Mouse (Mus musculus) myocyte (in vitro differentiated cells): ENCODE results near the gene R3hdm4. TPM values are rescaled to one million over a fixed set of nuclear protein-coding genes. Genes with fewer than 3 reads are reported as not detected.

ENCODE experiments used
- H3K27me3 ChIP-seq: one replicate; pipeline ENCODE4 v1.6.1; 2011; ENCODE audit not compliant: control insufficient read depth, insufficient read depth, insufficient read length
- H3K36me3 ChIP-seq: one replicate; pipeline ENCODE4 v1.6.1; 2011; ENCODE audit not compliant: control insufficient read depth, insufficient read depth
- H3K4me2 ChIP-seq: one replicate; pipeline ENCODE4 v1.6.1; 2011; ENCODE audit warnings: low read depth, control low read depth
- H3K4me3 ChIP-seq: one replicate; pipeline ENCODE4 v1.5.1; 2011; ENCODE audit warnings: mild to moderate bottlenecking, control low read depth, moderate library complexity
- H3K79me2 ChIP-seq: one replicate; pipeline ENCODE4 v1.6.1; 2011; ENCODE audit not compliant: control insufficient read depth, insufficient read depth
- H3ac ChIP-seq: one replicate; pipeline ENCODE4 v1.6.1; 2011; ENCODE audit not compliant: control insufficient read depth, insufficient read length
- CEBPB ChIP-seq: IDR thresholded peaks from 2 replicates; pipeline ENCODE4 v1.6.1; 2011; ENCODE audit warnings: mild to moderate bottlenecking, moderate library complexity; ENCODE audit not compliant: poor library complexity, insufficient read depth, severe bottlenecking
- E2F4 ChIP-seq: IDR thresholded peaks from one replicate; pipeline ENCODE4 v1.6.1; 2011; ENCODE audit warnings: mild to moderate bottlenecking, control low read depth, moderate library complexity; ENCODE audit not compliant: insufficient read depth
- MAX ChIP-seq: IDR thresholded peaks from one replicate; pipeline ENCODE4 v1.6.1; 2011; ENCODE audit warnings: low read depth, mild to moderate bottlenecking, control low read depth
- MYOD1 ChIP-seq, 3 experiments: IDR thresholded peaks; one replicate each; pipeline ENCODE4 v1.6.1; 2011; ENCODE audit warnings: control low read depth in 2 of 3, low read depth in 2 of 3, mild to moderate bottlenecking in 2 of 3, moderate library complexity in 1 of 3; ENCODE audit not compliant: insufficient read length in 2 of 3, control insufficient read depth in 1 of 3
- MYOG ChIP-seq, 3 experiments: IDR thresholded peaks; one replicate each; pipeline ENCODE4 v1.6.1; 2011; ENCODE audit warnings: control low read depth in 2 of 3, low read depth in 2 of 3, mild to moderate bottlenecking in 2 of 3; ENCODE audit not compliant: insufficient read length in 2 of 3, control insufficient read depth in 1 of 3, insufficient read depth in 1 of 3
- POLR2A ChIP-seq: IDR thresholded peaks from one replicate; pipeline ENCODE4 v1.6.1; 2011; ENCODE audit warnings: low read depth, mild to moderate bottlenecking, control low read depth, moderate library complexity; ENCODE audit not compliant: insufficient read length
- POLR2AphosphoS2 ChIP-seq: IDR thresholded peaks from one replicate; pipeline ENCODE4 v1.6.1; 2011; ENCODE audit warnings: low read depth, control low read depth; ENCODE audit not compliant: insufficient read length
- REST ChIP-seq: IDR thresholded peaks from one replicate; pipeline ENCODE4 v1.6.1; 2011; ENCODE audit warnings: mild to moderate bottlenecking, control low read depth, moderate library complexity; ENCODE audit not compliant: insufficient read depth, insufficient read length
- SRF ChIP-seq: IDR thresholded peaks from one replicate; pipeline ENCODE4 v1.6.1; 2011; ENCODE audit warnings: low read depth; ENCODE audit not compliant: control insufficient read depth, insufficient read length
- TCF12 ChIP-seq: IDR thresholded peaks from one replicate; pipeline ENCODE4 v1.6.1; 2011; ENCODE audit warnings: mild to moderate bottlenecking, control low read depth; ENCODE audit not compliant: poor library complexity, insufficient read depth, severe bottlenecking
- TCF3 ChIP-seq: IDR thresholded peaks from one replicate; pipeline ENCODE4 v1.6.1; 2011; ENCODE audit warnings: low read depth, control low read depth; ENCODE audit not compliant: insufficient read length
- USF1 ChIP-seq: IDR thresholded peaks from one replicate; pipeline ENCODE4 v1.6.1; 2011; ENCODE audit warnings: low read depth, mild to moderate bottlenecking, control low read depth, moderate library complexity
- polyA plus RNA-seq: library from polyadenylated mRNA; unstranded; fragments of >200 nt; fragmentation: generic; extraction: Trizol; gene quantifications from one replicate; pipeline ENCODE4 v1.2.1, GENCODE M21; 2012; ENCODE audit warnings: missing spikeins

Gene R3hdm4
- polyA plus RNA-seq, 1 experiment = 69.0 TPM

- H3K36me3 ChIP-seq = no peaks in the 10 kb centered on the region
- TF ChIP-seq POLR2A (no peak), TCF3 (no peak), REST (no peak), E2F4 (no peak), CEBPB (no peak), MYOD1 (IDR thresholded peaks at IDR 0.05; ENCODE audit: control insufficient read depth in 1 of 3, insufficient read length in 2 of 3, low read depth in 2 of 3) (no peak), POLR2AphosphoS2 (no peak), MYOG (IDR thresholded peaks at IDR 0.05; ENCODE audit: control insufficient read depth in 1 of 3, insufficient read depth in 1 of 3, insufficient read length in 2 of 3, low read depth in 2 of 3) (no peak), USF1 (no peak), MAX (no peak), TCF12 (no peak), SRF (no peak)
- H3ac ChIP-seq = no peak overlapping the region
- H3K27me3 ChIP-seq = peaks cover 8% of the 10 kb centered on the region
- H3K4me2 ChIP-seq = peak overlapping the region; percentile 40
- no peaks in the 10 kb centered on the region for H3K79me2 ChIP-seq
- H3K4me3 ChIP-seq = no peak overlapping the region
Observed at GRCm38 (mm10) chr10:79883297-79884084, 37.5 kb downstream of the R3hdm4 start.

GRCm38 (mm10) chr10:79881981-79882380 is 39.0 kb downstream of the R3hdm4 start:
- Histone ChIP-seq H3K79me2 (no peaks in the 10 kb centered on the region), H3K4me3 (no peak overlapping the region), H3K27me3 (no peaks in the 10 kb centered on the region), H3ac (no peak overlapping the region), H3K4me2 (peak overlapping the region; percentile 18), H3K36me3 (no peaks in the 10 kb centered on the region)
- TF ChIP-seq MAX (no peak), MYOD1 (IDR thresholded peaks at IDR 0.05; ENCODE audit: control insufficient read depth in 1 of 3, insufficient read length in 2 of 3, low read depth in 2 of 3) (no peak), REST (no peak), TCF12 (no peak), POLR2A (no peak), TCF3 (no peak), CEBPB (no peak), MYOG (IDR thresholded peaks at IDR 0.05; ENCODE audit: control insufficient read depth in 1 of 3, insufficient read depth in 1 of 3, insufficient read length in 2 of 3, low read depth in 2 of 3) (no peak)

- Histone ChIP-seq H3ac (no peak overlapping the region), H3K4me2 (no peak overlapping the region), H3K36me3 (no peaks in the 10 kb centered on the region), H3K4me3 (no peak overlapping the region), H3K27me3 (no peaks in the 10 kb centered on the region), H3K79me2 (no peaks in the 10 kb centered on the region)
- TF ChIP-seq TCF12 (no peak), MYOD1 (IDR thresholded peaks at IDR 0.05; ENCODE audit: control insufficient read depth in 1 of 3, insufficient read length in 2 of 3, low read depth in 2 of 3) (no peak), POLR2A (no peak), CEBPB (no peak), TCF3 (no peak), POLR2AphosphoS2 (no peak), USF1 (no peak), SRF (no peak), REST (no peak), MYOG (IDR thresholded peaks at IDR 0.05; ENCODE audit: control insufficient read depth in 1 of 3, insufficient read depth in 1 of 3, insufficient read length in 2 of 3, low read depth in 2 of 3) (no peak), MAX (no peak), E2F4 (no peak)
Observed at GRCm38 (mm10) chr10:79880721-79881120, 40.3 kb downstream of the R3hdm4 start.

GRCm38 (mm10) chr10:79879527-79879926 is 41.5 kb downstream of the R3hdm4 start:
- Histone ChIP-seq H3K79me2 (no peaks in the 10 kb centered on the region), H3K27me3 (no peaks in the 10 kb centered on the region), H3K4me2 (no peak overlapping the region), H3K36me3 (no peaks in the 10 kb centered on the region), H3ac (no peak overlapping the region), H3K4me3 (no peak overlapping the region)
- TF ChIP-seq SRF = no peak
- no peak for TF ChIP-seq POLR2AphosphoS2
- no peak for TF ChIP-seq POLR2A
- no peak for TF ChIP-seq REST
- TF ChIP-seq E2F4 = no peak
- TF ChIP-seq TCF12 = no peak
- no peak for TF ChIP-seq MYOG (IDR thresholded peaks at IDR 0.05; ENCODE audit: control insufficient read depth in 1 of 3, insufficient read depth in 1 of 3, insufficient read length in 2 of 3, low read depth in 2 of 3)
- no peak for TF ChIP-seq MYOD1 (IDR thresholded peaks at IDR 0.05; ENCODE audit: control insufficient read depth in 1 of 3, insufficient read length in 2 of 3, low read depth in 2 of 3)
